In the genomic region with DNA sequence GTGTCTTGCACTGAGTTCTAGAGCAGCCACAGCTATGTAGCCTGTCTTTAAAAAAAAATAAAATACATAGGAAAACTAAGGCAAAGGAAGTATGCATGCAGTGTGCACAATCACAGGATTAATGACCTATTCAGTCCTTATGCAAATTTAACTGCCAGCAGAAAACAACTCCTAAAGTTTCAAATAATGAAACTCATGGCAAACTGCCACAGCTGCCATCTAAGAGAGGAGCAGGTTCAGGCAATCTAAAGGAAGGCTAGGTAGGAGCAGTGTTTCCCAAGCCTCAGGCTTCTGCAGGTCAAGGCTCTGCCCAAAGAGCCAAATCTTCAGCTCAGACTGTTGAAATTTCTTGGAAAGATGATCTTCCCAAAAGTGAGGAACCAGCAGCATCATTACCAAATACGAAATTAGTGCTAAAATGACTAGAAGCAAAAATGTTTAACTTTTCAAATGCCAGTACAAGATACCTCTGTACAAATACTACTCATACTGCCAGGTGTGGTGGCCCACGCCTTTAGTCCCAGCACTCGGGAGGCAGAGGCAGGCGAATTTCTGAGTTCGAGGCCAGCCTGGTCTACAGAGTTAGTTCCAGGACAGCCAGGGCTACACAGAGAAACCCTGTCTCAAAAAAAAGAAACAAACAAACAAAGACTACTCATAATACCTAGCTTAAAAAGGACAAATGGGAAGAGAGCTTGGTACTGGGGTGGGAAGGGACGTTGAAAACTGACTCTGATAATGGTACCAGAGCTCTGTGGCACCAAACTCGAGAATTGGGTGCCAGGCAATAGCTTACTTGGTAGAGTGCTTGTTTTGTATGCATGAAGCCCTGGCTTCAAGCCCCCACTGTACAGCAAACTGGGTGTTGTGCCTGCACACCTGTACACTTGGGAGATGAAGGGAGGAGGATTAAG, we compare ENCODE assay signal across 8 mouse cellular contexts. TPM values are rescaled to one million over a fixed set of nuclear protein-coding genes. Genes with fewer than 3 reads are reported as not detected.
DNase-seq lines count a peak whose midpoint lies in the region; ATAC-seq and TF ChIP-seq lines count a peak whose summit lies in the region.

No protein-coding gene starts in this region.

- no peak for TF ChIP-seq EP300 in lung, postnatal 0 days (IDR thresholded peaks at IDR 0.05)

- H3K27me3 ChIP-seq in lung, postnatal 0 days (replicated peaks; ENCODE audit: insufficient read depth, low read length) = no peaks in the 10 kb centered on the region
- H3K27me3 ChIP-seq in forebrain, postnatal 0 days (ENCODE audit: insufficient read depth, low read length) = no peaks in the 10 kb centered on the region
- H3K27me3 ChIP-seq in limb, embryonic 12.5 days = no peaks in the 10 kb centered on the region
- no peaks in the 10 kb centered on the region for H3K27me3 ChIP-seq in stomach, embryonic 15.5 days (replicated peaks)

- WGBS in lung, postnatal 0 days = 76% methylated on average over 7 of the region's 7 CpGs
- WGBS in forebrain, postnatal 0 days = 80% methylated on average over 7 of the region's 7 CpGs
- 85% methylated on average over 7 of the region's 7 CpGs for WGBS in limb, embryonic 12.5 days
- WGBS in stomach, embryonic 15.5 days = 82% methylated on average over 7 of the region's 7 CpGs

- peak overlapping the region; percentile 74 for H3K4me2 ChIP-seq in lung, postnatal 0 days (replicated peaks; ENCODE audit: low read depth, low read length)
- peak overlapping the region; percentile 72; the same call in 1 of the 2 replicates for H3K4me2 ChIP-seq in forebrain, postnatal 0 days (ENCODE audit: low read depth)
- peak overlapping the region; percentile 73 for H3K4me2 ChIP-seq in limb, embryonic 12.5 days
- H3K4me2 ChIP-seq in stomach, embryonic 15.5 days = peak overlapping the region; percentile 62

- no peak overlapping the region for H3K9ac ChIP-seq in lung, postnatal 0 days (replicated peaks; ENCODE audit: low read depth)
- no peak overlapping the region for H3K9ac ChIP-seq in forebrain, postnatal 0 days
- H3K9ac ChIP-seq in limb, embryonic 12.5 days (replicated peaks) = no peak overlapping the region
- no peak overlapping the region for H3K9ac ChIP-seq in stomach, embryonic 15.5 days

- H3K4me3 ChIP-seq in lung, postnatal 0 days (ENCODE audit: low read depth, low read length) = no peak overlapping the region
- no peak overlapping the region for H3K4me3 ChIP-seq in forebrain, postnatal 0 days (ENCODE audit: low read depth, low read length)
- peak overlapping the region; percentile 99 for H3K4me3 ChIP-seq in limb, embryonic 12.5 days (replicated peaks)
- H3K4me3 ChIP-seq in stomach, embryonic 15.5 days (replicated peaks) = peak overlapping the region; percentile 98; the same call in 1 of the 2 replicates

- 0 out of 2 replicates have a peak overlapping the region, but pooled peaks have one; percentile 14 for H3K27ac ChIP-seq in lung, postnatal 0 days (ENCODE audit: low read length)
- no peak overlapping the region for H3K27ac ChIP-seq in forebrain, postnatal 0 days (ENCODE audit: low read depth, low read length)
- H3K27ac ChIP-seq in limb, embryonic 12.5 days = no peak overlapping the region
- H3K27ac ChIP-seq in stomach, embryonic 15.5 days = no peak overlapping the region

- no peaks in the 10 kb centered on the region for H3K9me3 ChIP-seq in lung, postnatal 0 days (ENCODE audit: low read length)
- no peaks in the 10 kb centered on the region for H3K9me3 ChIP-seq in forebrain, postnatal 0 days (ENCODE audit: low read length)
- no peaks in the 10 kb centered on the region for H3K9me3 ChIP-seq in limb, embryonic 12.5 days
- H3K9me3 ChIP-seq in stomach, embryonic 15.5 days = no peaks in the 10 kb centered on the region

- TF ChIP-seq CTCF in lung, postnatal 0 days (IDR thresholded peaks at IDR 0.05) = no peak
- TF ChIP-seq CTCF in forebrain, postnatal 0 days (IDR thresholded peaks at IDR 0.05; ENCODE audit: low read depth) = no peak

- no peak for ATAC-seq in lung, postnatal 0 days
- ATAC-seq in forebrain, postnatal 0 days = no peak
- no peak for ATAC-seq in limb, embryonic 12.5 days (ENCODE audit: insufficient number of reproducible peaks, insufficient read depth, low FRiP score, low TSS enrichment, low read depth)
- ATAC-seq in stomach, embryonic 15.5 days (ENCODE audit: insufficient read depth, low FRiP score, low read depth) = no peak

- no peaks in the 10 kb centered on the region for H3K36me3 ChIP-seq in lung, postnatal 0 days (ENCODE audit: insufficient read depth, low read length)
- no peaks in the 10 kb centered on the region for H3K36me3 ChIP-seq in forebrain, postnatal 0 days (ENCODE audit: insufficient read depth)
- peaks cover 14% of the 10 kb centered on the region for H3K36me3 ChIP-seq in limb, embryonic 12.5 days
- no peaks in the 10 kb centered on the region; the same call in 1 of the 2 replicates for H3K36me3 ChIP-seq in stomach, embryonic 15.5 days

- DNase-seq in lung, postnatal 0 days (ENCODE audit: low spot score) = no peak
- DNase-seq in lung, adult 18-20 months = no peak
- no peak for DNase-seq in forebrain, postnatal 0 days
- no peak for DNase-seq in right cerebral cortex, postnatal 25 days
- no peak for DNase-seq in cerebellum, postnatal 10 days
- DNase-seq in urinary bladder, postnatal 4 days (ENCODE audit: low spot score in 2 of 2) = no peak

- peaks cover 22% of the 10 kb centered on the region; the same call in 1 of the 2 replicates for H3K4me1 ChIP-seq in lung, postnatal 0 days (ENCODE audit: insufficient read depth, low read depth, low read length)
- H3K4me1 ChIP-seq in forebrain, postnatal 0 days (ENCODE audit: insufficient read depth) = peaks cover 13% of the 10 kb centered on the region; the same call in 1 of the 2 replicates
- H3K4me1 ChIP-seq in limb, embryonic 12.5 days (replicated peaks) = peaks cover 22% of the 10 kb centered on the region
- H3K4me1 ChIP-seq in stomach, embryonic 15.5 days = peaks cover 26% of the 10 kb centered on the region

RNA-seq across cellular contexts. Expression of gene Hspa4, which starts 2.1 kb away (rescaled TPM):
- polyA plus RNA-seq in lung, postnatal 0 days (2015; fragmentation: Nextera tagmentation; extraction: Ambion mirVana) = 42.0 and 42.3 TPM in 2 replicates
- total RNA-seq in forebrain, postnatal 0 days (2014; rRNA removed) = 112 and 138 TPM in 2 replicates
- 42.1 and 46.9 TPM in 2 replicates for polyA plus RNA-seq in forebrain, postnatal 0 days (2015; fragmentation: Nextera tagmentation; extraction: Ambion mirVana)
- polyA plus RNA-seq in limb, embryonic 12.5 days (2016; fragmentation: Nextera tagmentation; extraction: Ambion mirVana) = 108 and 118 TPM in 2 replicates
- 93.4 and 96.0 TPM in 2 replicates for polyA plus RNA-seq in stomach, embryonic 15.5 days (2015; fragmentation: Nextera tagmentation; extraction: Ambion mirVana)

RNA-seq across cellular contexts. Expression of gene Zcchc10, which starts 26.3 kb away (rescaled TPM):
- polyA plus RNA-seq in lung, postnatal 0 days (2015; fragmentation: Nextera tagmentation; extraction: Ambion mirVana) = 13.4 and 16.3 TPM in 2 replicates
- 0.86 and 2.8 TPM in 2 replicates for total RNA-seq in forebrain, postnatal 0 days (2014; rRNA removed)
- 16.0 and 17.1 TPM in 2 replicates for polyA plus RNA-seq in forebrain, postnatal 0 days (2015; fragmentation: Nextera tagmentation; extraction: Ambion mirVana)
- polyA plus RNA-seq in limb, embryonic 12.5 days (2016; fragmentation: Nextera tagmentation; extraction: Ambion mirVana) = 21.0 and 22.5 TPM in 2 replicates
- 17.4 and 18.1 TPM in 2 replicates for polyA plus RNA-seq in stomach, embryonic 15.5 days (2015; fragmentation: Nextera tagmentation; extraction: Ambion mirVana)

RNA-seq across cellular contexts. Expression of gene Aff4, which starts 52.4 kb away (rescaled TPM):
- polyA plus RNA-seq in lung, postnatal 0 days (2015; fragmentation: Nextera tagmentation; extraction: Ambion mirVana) = 45.3 and 50.9 TPM in 2 replicates
- 110 and 147 TPM in 2 replicates for total RNA-seq in forebrain, postnatal 0 days (2014; rRNA removed)
- polyA plus RNA-seq in forebrain, postnatal 0 days (2015; fragmentation: Nextera tagmentation; extraction: Ambion mirVana) = 67.0 and 98.5 TPM in 2 replicates
- 61.5 and 67.4 TPM in 2 replicates for polyA plus RNA-seq in limb, embryonic 12.5 days (2016; fragmentation: Nextera tagmentation; extraction: Ambion mirVana)
- 44.9 and 54.6 TPM in 2 replicates for polyA plus RNA-seq in stomach, embryonic 15.5 days (2015; fragmentation: Nextera tagmentation; extraction: Ambion mirVana)

Comparison
In these comparisons a context has a peak if more than half of its experiments do, and no peak if none do; other contexts are left out.
1. H3K4me3 ChIP-seq: peak in limb, embryonic 12.5 days (single experiment) and stomach, embryonic 15.5 days (single experiment); none in lung, postnatal 0 days (single experiment) and forebrain, postnatal 0 days (single experiment).
2. Peak in every context shown above with its lines, with median percentiles within 50 percentile points of each other: H3K4me2 ChIP-seq.